Mouse (Mus musculus): ENCODE data around the gene Olfr1222.

DNA sequence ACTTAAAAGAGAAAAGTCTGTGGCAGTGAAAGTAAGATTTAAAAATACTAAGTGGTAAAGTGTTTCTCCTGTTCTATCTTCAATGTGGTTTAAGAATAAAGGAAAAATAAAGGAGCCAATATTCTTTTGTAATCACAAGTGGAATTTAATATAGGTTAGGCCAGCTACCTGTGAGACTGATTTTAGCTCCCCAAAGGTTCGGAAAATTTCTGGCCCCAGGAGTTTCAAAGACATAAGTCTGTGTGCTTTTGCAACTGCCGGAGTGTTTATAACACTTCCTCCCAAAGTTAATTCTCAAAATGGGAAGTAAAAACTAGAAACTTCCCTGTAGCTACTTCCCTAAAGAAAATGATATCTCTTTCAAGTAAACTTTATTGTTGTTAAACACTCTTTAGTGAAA, 15.7 kb downstream of the Olfr1222 start, which contains the start of gene Olfr1221:
- TF ChIP-seq CTCF (conservative IDR thresholded peaks at IDR 0.05; ENCODE audit: insufficient read depth, insufficient read length, low read depth, low read length) = no peak
- TF ChIP-seq POLR2A (IDR thresholded peaks at IDR 0.05; ENCODE audit: low read depth, low read length) = no peak
